Mouse (Mus musculus) lung, postnatal 4 days (tissue): Measurements from ENCODE around the gene Gm28053.
A peak's percentile ranks its signal among the peaks of the same experiment; 100 is the strongest.
"Not testable (repeated sequence)": the region's sequence is repeated elsewhere in the genome, so short reads cannot be mapped to it uniquely, and the experiment has no call there.

Source experiments
- DNase-seq, 2 experiments: peaks; one replicate each; pipeline ENCODE4 v3.0.0; 2021

Gm28053 gene

DNA sequence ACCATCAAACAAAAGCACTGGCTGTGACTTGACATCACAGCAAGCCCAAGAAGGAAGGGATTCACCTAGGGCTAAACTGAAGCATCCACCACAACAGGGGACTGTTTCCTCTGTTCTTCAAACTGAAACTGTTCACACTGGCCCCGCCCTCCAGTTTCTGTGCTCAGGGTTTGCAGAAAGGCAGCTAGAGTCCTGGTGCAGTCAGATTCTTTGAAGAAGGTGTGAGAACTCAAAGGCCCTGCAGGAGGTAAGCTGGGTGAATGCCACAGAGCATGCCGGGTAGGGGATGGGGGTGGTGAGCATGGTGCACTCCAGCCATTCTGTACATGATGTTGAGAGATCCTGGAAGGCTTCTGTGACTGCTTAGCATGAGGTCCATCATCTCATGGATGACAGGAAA lies at the start of gene Gm28053, which contains the start of gene Gimap7:
Gene Gm28053 (plus strand): TSS at position 153 of the 400 bp plus-strand sequence.
Gene Gimap7 (plus strand): TSS at position 167 of the 400 bp plus-strand sequence.
- no peak for DNase-seq

DNA sequence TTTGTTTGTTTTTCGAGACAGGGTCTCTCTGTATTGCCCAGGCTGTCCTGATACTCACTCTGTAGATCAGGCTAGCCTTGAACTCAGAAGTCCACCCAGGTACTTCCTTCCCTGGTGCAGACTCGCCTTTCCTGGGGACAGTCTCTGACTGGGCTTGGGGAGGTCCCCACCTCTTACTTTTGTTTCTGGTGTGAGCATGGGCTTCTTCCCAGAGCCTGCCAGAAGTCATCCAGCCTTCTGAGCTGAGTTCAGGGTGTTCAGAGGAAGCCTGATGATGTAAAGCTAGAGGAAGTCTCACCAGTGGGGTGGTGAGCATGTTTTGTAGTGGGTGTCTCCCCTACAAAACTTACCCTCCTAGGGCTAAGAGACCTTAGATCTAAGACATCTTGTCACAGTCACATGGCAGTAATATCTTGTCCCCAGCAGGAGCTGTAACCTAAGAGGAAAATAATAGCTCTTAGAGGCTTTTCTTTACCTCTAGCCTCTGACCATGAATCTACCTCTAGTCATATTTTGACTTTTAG lies 48.9 kb upstream of the Gm28053 start:
- DNase-seq, result no peak

DNA sequence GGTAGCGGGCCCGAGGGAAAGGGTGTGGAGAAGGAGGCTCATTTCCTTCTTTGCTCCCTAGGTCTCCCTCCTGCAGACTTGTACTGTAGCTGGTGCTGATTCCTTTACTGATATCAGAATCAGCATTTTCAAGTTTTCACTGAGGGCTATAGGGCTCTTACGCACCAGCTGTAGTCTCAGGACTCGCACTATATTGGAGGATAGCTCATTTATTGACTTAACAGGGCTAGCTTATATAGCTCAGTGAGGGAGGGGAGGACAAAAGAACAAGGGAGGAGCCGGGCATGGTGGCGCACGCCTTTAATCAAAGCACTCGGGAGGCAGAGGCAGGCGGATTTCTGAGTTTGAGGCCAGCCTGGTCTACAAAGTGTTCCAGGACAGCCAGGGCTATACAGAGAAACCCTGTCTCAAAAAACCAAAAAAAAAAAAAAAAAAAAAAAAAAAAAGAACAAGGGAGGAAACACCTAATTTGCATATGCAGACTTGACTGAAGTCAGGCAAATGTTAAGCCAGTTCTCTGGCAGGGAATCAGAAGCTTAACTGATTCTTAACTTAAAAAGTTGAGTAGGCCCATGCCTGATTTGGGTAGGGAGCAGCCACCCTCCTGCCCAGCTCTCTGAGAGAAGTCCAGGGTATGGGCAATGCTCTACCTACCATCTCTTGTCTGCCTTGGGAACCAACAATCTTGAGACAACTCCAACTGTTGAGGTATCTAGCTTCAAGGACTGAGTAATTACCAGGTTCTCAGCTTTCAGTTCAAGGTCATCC lies 43.9 kb upstream of the Gm28053 start:
- DNase-seq, result no peak

DNA sequence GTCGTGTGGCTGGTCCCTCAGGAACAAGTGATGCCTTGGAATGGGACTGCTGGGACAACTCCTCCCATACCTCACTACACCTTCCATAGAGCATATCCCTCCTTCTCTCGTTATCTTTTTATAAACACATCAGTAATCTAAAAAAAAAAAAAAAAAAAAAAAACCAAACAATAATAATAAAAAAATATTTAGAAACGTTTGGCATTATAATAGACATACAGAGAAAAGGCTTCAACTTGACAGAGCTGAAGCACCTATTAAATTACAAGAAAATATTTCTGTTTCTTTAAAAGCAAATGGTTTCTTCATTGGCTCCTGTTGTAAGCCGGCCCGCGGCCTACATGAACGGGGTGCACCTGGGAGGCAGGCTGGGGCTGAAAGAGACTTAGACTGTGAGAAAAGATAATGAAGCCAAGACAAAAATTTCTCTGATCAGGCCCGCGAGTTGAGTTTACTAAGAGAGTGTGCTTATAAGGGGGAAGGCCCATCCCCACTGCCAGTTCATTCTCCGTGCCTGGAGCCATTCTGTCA lies 42.9 kb upstream of the Gm28053 start:
- DNase-seq, result no peak

DNA sequence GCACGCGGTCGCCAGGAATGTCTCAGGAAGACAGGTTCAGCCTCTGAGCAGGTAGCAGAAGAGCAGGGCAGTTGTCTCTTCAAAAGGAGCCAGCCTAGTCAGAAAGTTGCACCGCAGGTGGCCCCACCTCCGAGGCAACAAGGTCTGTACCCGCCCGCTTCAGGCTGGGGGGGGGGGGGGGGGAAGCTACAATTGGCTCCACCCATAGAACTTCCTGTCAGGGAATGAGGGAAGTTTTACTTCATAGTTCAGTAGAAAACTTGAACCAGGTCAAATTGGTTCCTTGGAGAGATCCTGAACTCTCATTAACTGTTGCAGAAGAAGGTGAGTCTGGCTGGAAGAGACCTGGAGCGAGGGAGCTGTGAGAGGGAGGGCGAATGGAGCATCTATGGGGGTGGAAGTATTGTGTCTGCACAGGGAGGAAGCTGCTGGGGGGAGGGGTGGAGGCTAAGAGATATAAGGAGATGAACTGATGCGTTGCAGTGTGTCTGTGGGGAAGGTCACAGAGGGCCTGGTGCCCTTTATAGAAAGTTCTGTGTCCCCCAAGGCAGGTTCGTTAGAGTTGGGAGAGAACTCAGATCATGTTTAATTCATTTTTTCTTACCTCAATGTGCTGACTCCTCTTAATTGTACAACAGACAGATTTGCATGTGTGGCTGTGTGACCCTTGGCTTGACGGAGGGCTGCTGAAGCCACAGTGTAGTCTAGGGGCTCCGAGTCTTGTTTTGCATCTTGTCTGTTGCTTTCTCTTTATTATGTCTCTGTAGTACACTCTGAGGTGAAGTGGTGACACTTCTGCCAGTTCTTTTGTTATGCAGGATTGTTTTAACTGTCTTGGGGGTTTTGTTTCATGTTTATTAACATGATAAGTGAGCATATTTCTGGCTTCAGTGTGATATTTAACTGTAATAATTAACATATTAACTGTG lies 42.2 kb upstream of the Gm28053 start, which contains the start of gene Gimap9:
Gene Gimap9 (plus strand): TSS at position 199 of the 929 bp plus-strand sequence.
- DNase-seq, result peak; percentile 42 to 61

DNA sequence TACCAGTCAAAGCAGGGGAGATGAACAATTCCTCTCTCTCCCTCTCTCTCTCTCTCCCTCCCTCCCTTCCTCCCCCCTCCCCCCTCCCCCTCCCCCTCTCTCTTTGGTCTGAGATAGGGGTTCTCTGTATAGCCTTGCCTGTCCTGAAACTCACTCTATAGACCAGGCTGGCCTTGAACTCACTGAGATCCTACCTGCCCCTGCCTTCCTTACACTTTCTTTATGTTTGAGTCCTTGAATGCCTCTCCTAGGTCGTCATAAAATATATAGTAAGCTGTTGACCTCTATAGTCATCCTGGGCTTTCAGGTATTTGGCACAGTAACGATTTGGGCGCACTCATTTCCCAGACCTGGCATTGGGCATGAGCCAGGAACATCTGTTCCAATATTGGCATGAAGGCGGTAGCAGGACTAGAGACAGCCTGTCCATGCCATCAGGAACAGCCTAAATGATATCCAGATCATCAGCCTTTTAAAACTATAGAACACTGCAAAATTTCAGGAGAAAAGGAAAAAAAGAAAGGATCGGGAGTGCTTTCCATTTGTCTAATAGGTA lies 41.5 kb upstream of the Gm28053 start:
- no peak for DNase-seq

DNA sequence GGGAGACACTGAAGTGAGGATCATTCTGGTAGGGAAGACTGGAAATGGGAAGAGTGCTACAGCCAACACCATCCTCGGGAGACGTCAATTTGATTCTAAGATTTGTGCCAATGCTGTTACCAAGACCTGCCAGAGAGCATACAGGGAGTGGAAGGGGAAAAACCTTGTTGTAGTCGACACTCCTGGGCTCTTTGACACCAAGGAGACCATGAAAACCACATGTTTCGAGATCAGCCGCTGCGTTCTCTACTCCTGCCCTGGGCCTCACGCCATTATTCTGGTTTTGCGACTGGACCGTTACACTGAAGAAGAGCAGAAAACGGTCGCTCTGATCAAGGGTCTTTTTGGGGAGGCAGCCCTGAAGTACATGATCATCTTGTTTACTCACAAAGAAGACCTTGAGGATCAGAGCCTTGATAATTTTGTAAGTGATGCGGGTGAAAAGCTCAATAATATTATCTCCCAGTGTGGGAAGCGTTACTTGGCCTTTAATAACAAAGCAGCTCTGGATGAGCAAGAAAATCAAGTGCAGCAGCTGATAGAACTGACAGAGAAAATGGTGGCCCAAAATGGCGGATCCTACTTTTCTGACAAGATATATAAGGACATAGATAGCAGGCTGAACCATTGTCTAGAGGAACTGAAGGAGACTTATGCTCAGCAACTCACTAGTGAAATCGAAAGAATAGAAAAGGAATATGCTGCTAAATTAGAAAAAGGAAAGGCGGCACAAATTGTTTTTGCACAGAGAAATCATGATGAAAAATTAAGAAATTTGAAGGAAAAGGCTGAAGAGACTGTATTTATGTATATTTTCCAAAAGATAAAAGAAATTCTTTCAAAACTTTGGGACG lies 40.7 kb upstream of the Gm28053 start:
- DNase-seq, result no peak

DNA sequence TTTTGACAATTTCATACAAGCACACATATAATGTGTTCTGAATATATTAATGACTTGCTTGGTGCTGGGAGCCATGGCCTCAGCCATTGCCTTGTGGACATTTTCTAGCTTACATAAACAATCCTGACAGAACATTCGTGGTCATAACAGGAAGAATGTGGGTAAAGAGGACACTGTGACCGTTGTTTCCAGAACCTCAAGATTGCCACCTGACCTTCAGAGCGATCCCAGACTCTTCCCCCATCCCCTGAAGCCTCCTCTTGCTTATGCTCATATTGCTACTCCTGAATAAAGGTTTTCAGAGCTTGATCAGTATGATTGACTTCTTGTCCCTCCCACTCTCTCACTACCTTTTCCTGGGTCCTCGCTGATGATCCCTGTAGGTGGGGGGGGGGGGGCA lies 40.0 kb upstream of the Gm28053 start:
- DNase-seq, result no peak

DNA sequence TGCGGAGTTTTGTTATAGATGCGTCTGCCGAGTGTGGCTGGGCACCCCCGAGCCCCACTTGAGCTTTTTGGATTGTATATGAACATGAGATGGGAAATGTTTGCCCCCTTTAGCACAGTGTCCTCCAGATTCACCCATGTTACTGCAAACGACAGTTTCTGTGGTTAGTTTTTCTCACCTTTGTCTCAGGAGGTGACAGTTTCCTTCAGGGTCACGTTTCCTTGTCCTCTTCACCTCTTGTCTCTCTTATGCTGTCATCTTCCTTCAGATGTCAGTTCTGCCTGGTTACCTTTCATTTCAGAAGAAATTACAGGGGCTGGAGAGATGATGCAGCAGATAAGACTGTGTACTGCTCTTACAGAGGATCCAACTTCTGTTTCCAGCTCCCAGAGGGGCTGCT lies 38.7 kb upstream of the Gm28053 start:
- no peak for DNase-seq

DNA sequence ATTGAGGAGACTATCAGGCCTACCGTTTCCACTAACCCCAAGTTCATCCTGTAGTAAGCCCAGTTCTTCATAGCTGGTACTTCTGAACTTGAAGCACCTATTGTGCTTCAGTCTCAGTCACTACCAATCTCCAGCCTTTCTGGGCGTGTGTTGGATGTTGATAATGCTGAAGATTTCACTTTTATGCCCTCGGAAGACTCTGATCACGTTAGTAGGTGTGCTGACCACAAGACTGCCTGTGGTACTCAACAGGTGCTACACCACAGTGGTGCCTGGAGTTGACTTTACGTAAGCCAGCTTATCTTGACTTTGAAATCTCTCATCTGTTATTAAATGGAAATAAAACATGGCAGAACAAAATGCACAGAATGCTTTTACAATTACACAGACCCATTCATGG lies 38.0 kb upstream of the Gm28053 start:
- DNase-seq, result no peak

DNA sequence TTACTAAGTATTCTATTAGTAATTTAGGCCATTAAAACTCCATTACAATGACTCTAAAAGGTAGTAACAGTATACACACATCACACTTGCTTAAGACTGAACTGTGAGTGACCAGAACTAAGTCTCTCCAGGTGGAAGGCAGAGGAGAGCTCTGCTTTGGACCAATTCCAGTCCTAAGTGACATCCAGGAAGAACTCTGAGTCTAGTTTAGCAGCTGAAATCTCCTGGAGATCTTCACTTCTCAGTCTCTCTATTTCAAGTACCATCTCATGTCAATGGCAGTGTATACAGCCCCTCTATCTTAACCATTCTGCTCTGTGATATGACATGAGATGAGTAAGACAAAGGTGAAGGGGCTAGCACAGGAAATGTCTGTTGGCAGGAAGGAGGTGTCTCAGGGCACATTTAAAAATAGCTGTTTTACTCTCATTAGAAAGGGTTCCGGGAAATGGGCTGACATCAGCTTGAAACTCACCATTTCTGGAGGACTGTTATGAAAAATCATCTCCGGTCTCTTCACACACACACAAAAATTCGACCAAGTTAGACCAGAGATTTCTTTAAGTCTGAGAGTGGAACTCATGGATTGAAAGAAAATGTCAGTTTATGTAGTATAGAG lies 36.8 kb upstream of the Gm28053 start:
- no peak for DNase-seq

DNA sequence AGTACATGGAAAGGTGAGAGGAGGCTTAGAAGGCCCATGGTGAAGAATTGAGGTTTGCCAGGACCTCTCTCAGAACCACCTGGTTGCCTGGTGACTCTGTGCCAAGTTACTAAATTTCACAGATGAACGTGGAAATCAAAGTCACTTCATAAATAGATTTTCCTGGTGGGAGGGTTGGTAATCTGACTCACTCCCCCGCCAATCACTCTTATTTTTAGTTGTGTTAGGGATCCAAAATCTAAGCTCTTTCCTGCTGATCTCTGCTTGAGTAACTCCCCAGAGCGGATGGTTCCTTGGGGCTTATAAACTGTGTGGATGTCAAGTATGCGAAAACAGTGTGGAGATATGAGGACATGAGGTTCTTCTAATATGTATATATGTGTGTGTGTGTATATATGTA lies 36.1 kb upstream of the Gm28053 start:
- no peak for DNase-seq

DNA sequence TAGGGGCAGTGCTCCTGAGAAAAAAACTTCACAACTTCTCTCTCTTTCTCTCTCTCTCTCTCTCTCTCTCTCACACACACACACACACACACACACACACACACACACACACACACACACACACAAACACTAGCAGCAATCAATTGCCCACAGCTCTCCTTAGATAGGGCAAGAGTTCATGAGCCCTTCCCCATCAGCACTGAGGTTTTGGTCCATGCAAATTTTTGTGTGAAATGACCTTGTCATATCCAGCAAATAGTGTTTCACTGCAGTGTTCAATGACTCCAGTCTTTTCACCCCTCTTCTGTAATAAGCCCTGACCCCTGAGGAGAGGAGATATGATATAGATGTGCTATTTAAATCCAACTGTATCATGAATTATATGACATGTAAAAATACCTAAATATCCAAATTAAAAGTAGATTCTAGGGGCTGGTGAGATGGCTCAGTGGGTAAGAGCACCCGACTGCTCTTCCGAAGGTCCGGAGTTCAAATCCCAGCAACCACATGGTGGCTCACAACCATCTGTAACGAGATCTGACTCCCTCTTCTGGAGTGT lies 35.1 kb upstream of the Gm28053 start:
- not testable (repeated sequence) for DNase-seq

DNA sequence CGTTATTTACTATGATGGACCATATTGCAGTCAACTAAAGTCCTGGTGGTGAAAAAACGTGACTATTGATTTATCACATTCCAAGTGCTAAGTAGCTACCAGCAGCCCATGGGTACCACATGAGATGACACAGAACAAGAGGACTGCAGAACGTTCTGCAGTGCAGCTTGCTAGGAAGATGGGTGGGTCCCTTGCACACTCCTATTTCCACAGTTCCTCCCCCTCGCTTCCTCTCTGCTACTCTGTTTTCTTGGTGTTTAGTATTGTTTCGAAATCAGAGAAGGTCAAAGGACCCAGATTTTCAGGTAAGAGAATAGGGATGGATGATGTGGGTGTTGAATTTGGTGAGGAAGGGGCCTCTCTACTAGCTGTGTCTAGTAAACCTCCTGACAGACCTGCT lies 34.1 kb upstream of the Gm28053 start, which contains the start of gene Gimap4:
Gene Gimap4 (plus strand): TSS at position 231 of the 400 bp plus-strand sequence.
- no peak for DNase-seq

DNA sequence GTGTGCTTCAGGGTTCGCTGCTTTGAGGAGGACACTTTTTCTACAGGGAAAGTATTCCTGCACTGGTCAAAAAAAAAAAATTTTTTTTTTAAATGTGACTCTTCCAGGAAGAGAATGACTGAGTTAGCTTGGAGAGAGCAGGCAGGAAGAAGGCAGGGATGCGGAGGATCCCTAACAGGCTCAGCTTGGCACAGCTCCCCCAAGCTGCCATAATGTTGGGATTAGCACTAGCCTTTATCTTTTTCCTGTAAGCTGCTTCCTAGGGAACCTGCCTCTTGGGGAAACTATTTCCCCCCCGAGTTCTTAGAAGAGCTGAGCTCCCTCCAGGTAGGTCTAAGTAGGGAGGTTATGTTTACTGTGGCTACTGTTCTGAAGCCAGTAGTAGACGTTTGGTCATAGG lies 33.6 kb upstream of the Gm28053 start:
- DNase-seq, result peak in 1 of 2 experiments; percentile 51

DNA sequence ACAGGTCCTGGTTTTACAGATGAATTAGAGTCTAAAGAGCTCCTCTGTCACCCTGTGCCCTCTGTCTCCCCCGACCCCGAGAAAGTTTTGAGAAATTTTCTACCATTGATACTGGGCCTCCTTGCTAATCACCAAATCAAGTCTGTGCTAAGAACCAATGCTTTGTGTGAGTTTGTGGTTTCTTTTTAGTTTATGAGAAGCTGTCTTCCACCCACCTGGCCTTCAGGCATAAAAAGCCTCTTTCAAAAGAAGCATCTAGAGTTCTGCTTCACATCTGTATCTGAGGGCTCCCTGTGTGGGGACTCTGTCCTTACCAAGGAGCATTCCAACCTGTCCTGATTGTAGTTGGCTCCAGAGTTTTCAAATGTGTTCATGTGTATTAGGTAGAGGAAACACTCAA lies 33.2 kb upstream of the Gm28053 start:
- no peak for DNase-seq

DNA sequence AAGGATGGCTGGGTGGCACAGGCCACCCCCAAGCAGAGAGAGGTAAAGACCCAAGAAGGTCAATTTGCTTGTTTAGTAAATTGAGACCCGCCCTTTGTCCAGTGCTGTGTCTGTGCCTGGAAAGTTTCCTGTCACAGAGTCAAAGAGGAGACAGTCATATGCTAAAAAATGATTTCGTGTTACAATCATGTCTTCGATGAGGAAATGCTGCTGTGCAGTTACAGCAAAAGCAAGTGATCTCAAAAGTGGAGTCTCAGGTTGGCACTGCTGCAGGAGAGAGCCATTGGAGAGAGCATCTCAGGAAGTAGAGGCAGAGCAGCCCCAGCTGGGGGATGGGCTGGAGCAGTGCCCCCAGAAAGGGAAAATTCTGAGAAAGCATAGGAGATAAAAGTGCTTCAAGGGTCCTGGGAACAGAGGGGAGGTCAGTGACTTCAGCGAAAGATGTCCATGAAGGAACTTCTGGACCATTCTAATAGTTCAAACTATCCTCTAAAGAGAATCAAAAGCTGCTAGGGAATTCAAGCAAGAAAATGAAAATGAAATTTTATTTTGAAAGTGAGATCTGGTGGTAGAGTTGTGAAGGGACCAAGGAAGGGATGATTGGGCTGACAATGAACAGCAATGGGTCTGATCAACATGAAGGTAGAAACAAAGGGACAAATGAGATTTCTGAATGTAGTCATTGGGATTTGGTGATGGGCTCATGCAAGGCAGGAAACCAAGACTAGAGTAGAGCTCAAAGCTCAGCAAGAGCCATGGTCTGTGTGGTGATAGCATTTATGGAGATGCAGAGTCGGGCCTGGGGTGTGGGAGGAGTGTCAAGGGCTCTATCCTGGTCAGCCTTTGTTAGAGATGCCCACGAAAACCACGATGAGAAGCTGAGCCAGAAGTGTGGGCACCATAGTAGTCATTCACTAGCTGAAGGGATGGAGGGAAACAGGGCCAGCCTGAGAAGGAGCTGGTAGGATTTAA lies 32.4 kb upstream of the Gm28053 start:
- no peak for DNase-seq

DNA sequence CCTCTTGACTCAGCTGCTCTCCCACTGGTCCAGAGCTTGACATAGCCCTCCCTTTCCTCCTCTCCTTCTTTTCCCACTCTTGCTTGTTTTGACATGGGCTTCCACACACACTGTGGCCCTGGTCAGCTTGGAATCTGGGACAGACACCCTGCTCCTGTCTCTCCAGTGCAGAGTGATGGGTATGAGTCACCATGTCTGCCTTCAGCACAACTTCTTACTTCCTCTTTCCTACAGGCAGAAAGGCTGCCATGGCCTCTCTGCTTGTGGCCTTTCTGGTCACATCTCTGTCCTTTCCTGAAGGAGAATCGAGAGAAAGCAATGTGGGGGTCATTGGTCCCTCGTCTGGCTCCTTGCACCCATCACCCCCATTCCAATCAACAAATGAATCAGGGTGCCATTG lies 31.3 kb upstream of the Gm28053 start:
- DNase-seq, result no peak

DNA sequence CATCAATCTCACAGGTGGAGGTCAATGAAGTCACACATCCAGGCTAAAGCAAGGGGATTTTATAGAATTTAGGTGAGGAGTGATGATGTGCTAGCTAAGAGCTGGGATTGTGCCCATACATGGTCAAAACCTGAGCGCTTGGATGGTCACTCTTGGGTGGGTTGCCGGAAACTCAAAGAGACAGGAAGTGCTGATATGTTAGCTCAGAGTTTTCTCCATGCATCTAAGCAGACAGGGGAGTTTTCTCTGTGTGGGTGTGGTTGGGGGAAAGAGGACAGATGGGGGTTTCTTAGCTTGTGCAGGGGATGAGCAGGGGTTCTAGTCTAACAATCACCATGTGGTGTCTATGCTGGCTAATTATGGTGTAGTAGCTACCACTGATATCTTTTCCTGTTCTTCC lies 29.1 kb upstream of the Gm28053 start:
- no peak for DNase-seq

DNA sequence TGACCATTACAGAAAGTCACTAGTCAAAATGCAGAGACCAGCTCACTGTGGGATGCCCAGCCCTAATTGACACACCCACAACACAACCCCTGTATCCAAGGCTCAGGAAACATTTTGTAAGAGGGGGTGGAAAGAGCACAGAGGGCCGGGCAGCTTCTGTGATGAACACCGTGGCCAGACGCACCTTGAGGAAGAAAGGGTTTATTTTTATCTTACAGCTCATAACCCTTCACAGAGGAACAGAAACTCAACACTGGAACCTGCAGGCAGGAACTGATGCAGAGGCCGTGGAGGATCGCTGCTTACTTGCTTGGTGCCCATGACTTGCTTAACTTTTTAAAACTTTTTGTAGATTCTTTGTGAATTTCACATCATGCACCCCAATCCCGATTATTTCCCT lies 25.4 kb upstream of the Gm28053 start:
- no peak for DNase-seq
